Mouse (Mus musculus) kidney, adult 2 months (tissue): ENCODE measurements around the gene Zfp568. TPM values are rescaled to one million over a fixed set of nuclear protein-coding genes. Genes with fewer than 3 reads are reported as not detected.

ENCODE experiments used
- DNase-seq: peaks from one replicate; pipeline ENCODE4 v3.0.0; 2021
- H3K27ac ChIP-seq: fragments of 200-500 bp; 2 replicates; pipeline ENCODE4 v1.5.1; 2012; ENCODE audit warnings: low read depth, low read length, control low read depth, inconsistent platforms; ENCODE audit not compliant: insufficient read depth
- H3K27me3 ChIP-seq: fragments of 200-500 bp; replicated peaks from 2 replicates; pipeline ENCODE4 v1.6.1; 2012; ENCODE audit warnings: mild to moderate bottlenecking, moderate library complexity, low read length, inconsistent platforms; ENCODE audit not compliant: control insufficient read depth, insufficient read depth
- H3K36me3 ChIP-seq: fragments of 200-500 bp; 2 replicates; pipeline ENCODE4 v1.6.1; 2012; ENCODE audit warnings: mild to moderate bottlenecking, moderate library complexity, low read length, inconsistent platforms; ENCODE audit not compliant: control insufficient read depth, insufficient read depth
- H3K4me1 ChIP-seq: fragments of 200-500 bp; 2 replicates; pipeline ENCODE4 v1.6.1; 2011; ENCODE audit warnings: low read length; ENCODE audit not compliant: control insufficient read depth, insufficient read depth
- H3K4me3 ChIP-seq: fragments of 200-500 bp; 2 replicates; pipeline ENCODE4 v1.5.1; 2011; ENCODE audit warnings: mild to moderate bottlenecking, low read depth, low read length, control low read depth; ENCODE audit not compliant: insufficient read depth
- CTCF ChIP-seq: fragments of 200-500 bp; conservative IDR thresholded peaks from 2 replicates; pipeline ENCODE4 v1.5.1; 2011; ENCODE audit warnings: low read depth, mild to moderate bottlenecking, control low read depth, low read length, moderate library complexity, mixed read lengths; ENCODE audit not compliant: insufficient read depth, insufficient read length
- POLR2A ChIP-seq: fragments of 200-500 bp; IDR thresholded peaks from one replicate; pipeline ENCODE4 v1.6.1; 2011; ENCODE audit warnings: low read depth, low read length, control low read depth
- WGBS: fragments of 180-500 bp; shearing (Covaris S2); methylation state at CpG from one replicate; pipeline ENCODE4 v1.1.7; 2018; 5-methylcytosine and 5-hydroxymethylcytosine counted together
- polyA plus RNA-seq: library from polyadenylated mRNA; depleted of rRNA; stranded (reverse); fragments of >200 nt; gene quantifications from 2 replicates; pipeline ENCODE4 v1.2.3, GENCODE M21; 2012

The Zfp568 gene
- polyA plus RNA-seq, 1 experiment: 4.5 TPM

- WGBS: 71% methylated on average over 11 of the region's 11 CpGs
- no peaks in the 10 kb centered on the region; the same call in 1 of the 2 replicates for H3K36me3 ChIP-seq
- H3K27ac ChIP-seq: peak overlapping the region; percentile 70
- no peaks in the 10 kb centered on the region for H3K27me3 ChIP-seq
- DNase-seq: peak; percentile 76
- H3K4me3 ChIP-seq: no peak overlapping the region
- TF ChIP-seq CTCF (no peak), POLR2A (no peak)
- peaks cover 9% of the 10 kb centered on the region; the same call in 1 of the 2 replicates for H3K4me1 ChIP-seq
These were observed 5.3 kb downstream of the Zfp568 start for GRCm38 (mm10) chr7:29989031-29989430.

GRCm38 (mm10) chr7:29992698-29993097 lies 8.9 kb downstream of the Zfp568 start:
- WGBS: 85% methylated on average over 8 of the region's 8 CpGs
- H3K36me3 ChIP-seq: no peaks in the 10 kb centered on the region; the same call in 1 of the 2 replicates
- H3K4me3 ChIP-seq: no peak overlapping the region
- H3K27me3 ChIP-seq: no peaks in the 10 kb centered on the region
- no peak for TF ChIP-seq CTCF
- no peak for TF ChIP-seq POLR2A
- peaks cover 4% of the 10 kb centered on the region; the same call in 1 of the 2 replicates for H3K4me1 ChIP-seq
- no peak overlapping the region for H3K27ac ChIP-seq
- DNase-seq: no peak

GRCm38 (mm10) chr7:29993340-29993739 lies 9.6 kb downstream of the Zfp568 start:
- WGBS: 84% methylated on average over 9 of the region's 9 CpGs
- DNase-seq: peak; percentile 30
- no peaks in the 10 kb centered on the region for H3K27me3 ChIP-seq
- no peak for TF ChIP-seq POLR2A
- H3K27ac ChIP-seq: no peak overlapping the region
- H3K4me3 ChIP-seq: no peak overlapping the region
- H3K36me3 ChIP-seq: no peaks in the 10 kb centered on the region; the same call in 1 of the 2 replicates
- H3K4me1 ChIP-seq: peaks cover 4% of the 10 kb centered on the region; the same call in 1 of the 2 replicates

GRCm38 (mm10) chr7:29995134-29995533 lies 11.4 kb downstream of the Zfp568 start:
- no peak for DNase-seq
- no peak overlapping the region for H3K4me3 ChIP-seq
- H3K36me3 ChIP-seq: peaks cover 3% of the 10 kb centered on the region
- TF ChIP-seq POLR2A: no peak
- TF ChIP-seq CTCF: no peak
- no peak overlapping the region for H3K27ac ChIP-seq
- H3K4me1 ChIP-seq: no peaks in the 10 kb centered on the region
- H3K27me3 ChIP-seq: no peaks in the 10 kb centered on the region
- WGBS: 90% methylated on average over 8 of the region's 8 CpGs

- H3K27ac ChIP-seq: no peak overlapping the region
- no peak overlapping the region for H3K4me3 ChIP-seq
- H3K27me3 ChIP-seq: no peaks in the 10 kb centered on the region
- peaks cover 9% of the 10 kb centered on the region for H3K36me3 ChIP-seq
- TF ChIP-seq CTCF (no peak), POLR2A (no peak)
- DNase-seq: peak; percentile 65
- H3K4me1 ChIP-seq: no peaks in the 10 kb centered on the region
- WGBS: 59% methylated on average over 5 of the region's 5 CpGs
These were observed 16.8 kb downstream of the Zfp568 start for GRCm38 (mm10) chr7:30000601-30001000.

- TF ChIP-seq POLR2A (no peak), CTCF (no peak)
- Histone ChIP-seq H3K36me3 (peaks cover 6% of the 10 kb centered on the region; the same call in 1 of the 2 replicates), H3K4me1 (peaks cover 11% of the 10 kb centered on the region), H3K4me3 (no peak overlapping the region), H3K27me3 (no peaks in the 10 kb centered on the region), H3K27ac (no peak overlapping the region)
- no peak for DNase-seq
- WGBS: 91% methylated on average over 1 of the region's 1 CpGs
These were observed 23.8 kb downstream of the Zfp568 start for GRCm38 (mm10) chr7:30007601-30008000.

GRCm38 (mm10) chr7:30008020-30008690 lies 24.4 kb downstream of the Zfp568 start:
- H3K4me1 ChIP-seq: peaks cover 11% of the 10 kb centered on the region
- TF ChIP-seq CTCF: no peak
- no peak for TF ChIP-seq POLR2A
- 73% methylated on average over 6 of the region's 6 CpGs for WGBS
- no peaks in the 10 kb centered on the region for H3K27me3 ChIP-seq
- no peak for DNase-seq
- H3K27ac ChIP-seq: no peak overlapping the region
- H3K36me3 ChIP-seq: peaks cover 5% of the 10 kb centered on the region; the same call in 1 of the 2 replicates
- no peak overlapping the region for H3K4me3 ChIP-seq
